Mouse (Mus musculus) ES-E14 (cell line): ENCODE measurements around the gene Foxs1.

Experiments used
- CHD2 ChIP-seq: IDR thresholded peaks from 2 replicates; pipeline ENCODE4 v1.6.1; 2014; ENCODE audit warnings: mild to moderate bottlenecking, low read depth, low read length, inconsistent platforms
- HCFC1 ChIP-seq: IDR thresholded peaks from 2 replicates; pipeline ENCODE4 v1.6.1; 2012; ENCODE audit warnings: low read length, inconsistent platforms, borderline replicate concordance; ENCODE audit not compliant: insufficient read depth
- ZNF384 ChIP-seq: IDR thresholded peaks from 2 replicates; pipeline ENCODE4 v1.6.1; 2012; ENCODE audit warnings: low read depth, low read length, inconsistent platforms

GRCm38 (mm10) chr2:152933614-152934013 is 606 bp upstream of the Foxs1 start:
- TF ChIP-seq CHD2, result no peak
- no peak for TF ChIP-seq ZNF384
- TF ChIP-seq HCFC1, result no peak
